Mouse (Mus musculus): ENCODE data around the gene Ccdc33. TPM values are rescaled to one million over a fixed set of nuclear protein-coding genes. Genes with fewer than 3 reads are reported as not detected.

Ccdc33 gene
- 1 to 10 TPM in 2 of 4 experiments, under 1 TPM in 1, not detected in 1; 0.49 to 2.4 (median 1.2) TPM for total RNA-seq (2022)

- no peak for DNase-seq
Observed at GRCm38 (mm10) chr9:58118671-58119070, at the start of gene Ccdc33. Gene Ccdc33 (minus strand): TSS chr9:58118823.

GRCm38 (mm10) chr9:58165779-58166178 is 47.2 kb upstream of the Ccdc33 start:
- no peak for DNase-seq

- peak; percentile 52 for DNase-seq
Observed at GRCm38 (mm10) chr9:58163146-58163545, 44.5 kb upstream of the Ccdc33 start.

- no peak for DNase-seq
Observed at GRCm38 (mm10) chr9:58162173-58162572, 43.5 kb upstream of the Ccdc33 start.

GRCm38 (mm10) chr9:58160315-58160714 is 41.7 kb upstream of the Ccdc33 start:
- DNase-seq, result no peak

- DNase-seq, result no peak
Observed at GRCm38 (mm10) chr9:58159855-58160254, 41.2 kb upstream of the Ccdc33 start.

- no peak for DNase-seq
Observed at GRCm38 (mm10) chr9:58158541-58159311, 40.1 kb upstream of the Ccdc33 start.

- DNase-seq, result no peak
Observed at GRCm38 (mm10) chr9:58157838-58158237, 39.2 kb upstream of the Ccdc33 start.

GRCm38 (mm10) chr9:58156819-58157560 is 38.4 kb upstream of the Ccdc33 start:
- DNase-seq, result no peak

- no peak for DNase-seq
Observed at GRCm38 (mm10) chr9:58155366-58155765, 36.7 kb upstream of the Ccdc33 start.

GRCm38 (mm10) chr9:58153095-58153494 is 34.5 kb upstream of the Ccdc33 start:
- DNase-seq, result no peak

GRCm38 (mm10) chr9:58150733-58151361 is 32.2 kb upstream of the Ccdc33 start:
- no peak for DNase-seq

GRCm38 (mm10) chr9:58148806-58149205 is 30.2 kb upstream of the Ccdc33 start:
- peak; percentile 52 for DNase-seq

- no peak for DNase-seq
Observed at GRCm38 (mm10) chr9:58145417-58145816, 26.8 kb upstream of the Ccdc33 start.

GRCm38 (mm10) chr9:58144664-58145063 is 26.0 kb upstream of the Ccdc33 start:
- no peak for DNase-seq

GRCm38 (mm10) chr9:58143419-58143818 is 24.8 kb upstream of the Ccdc33 start:
- DNase-seq, result no peak

- DNase-seq, result no peak
Observed at GRCm38 (mm10) chr9:58139947-58140346, 21.3 kb upstream of the Ccdc33 start.

GRCm38 (mm10) chr9:58135921-58136321 is 17.3 kb upstream of the Ccdc33 start:
- DNase-seq, result no peak

- no peak for DNase-seq
Observed at GRCm38 (mm10) chr9:58134906-58135305, 16.3 kb upstream of the Ccdc33 start.

- no peak for DNase-seq
Observed at GRCm38 (mm10) chr9:58133893-58134884, 15.6 kb upstream of the Ccdc33 start.

GRCm38 (mm10) chr9:58131735-58132134 is 13.1 kb upstream of the Ccdc33 start:
- DNase-seq, result no peak

GRCm38 (mm10) chr9:58130909-58131308 is 12.3 kb upstream of the Ccdc33 start:
- no peak for DNase-seq
